Mouse (Mus musculus) forebrain, embryonic 10.5 days (tissue): Measurements from ENCODE around the gene Cep104. TPM values are rescaled to one million over a fixed set of nuclear protein-coding genes. Genes with fewer than 3 reads are reported as not detected.
A peak's percentile ranks its signal among the peaks of the same experiment; 100 is the strongest.

Experiments used
- DNase-seq: peaks from one replicate; pipeline ENCODE4 v3.0.0-alpha.2; 2017; ENCODE audit warnings: low spot score; ENCODE audit errors: extremely low spot score
- H3K27ac ChIP-seq: fragments of 300-500 bp; sonication (generic); 2 replicates; pipeline ENCODE4 v1.5.1; 2016; ENCODE audit warnings: mild to moderate bottlenecking
- H3K27me3 ChIP-seq: fragments of 300-500 bp; sonication (generic); 2 replicates; pipeline ENCODE4 v1.6.1; 2016; ENCODE audit warnings: mild to moderate bottlenecking; ENCODE audit not compliant: poor library complexity, severe bottlenecking
- H3K36me3 ChIP-seq: fragments of 300-500 bp; sonication (generic); replicated peaks from 2 replicates; pipeline ENCODE4 v1.6.1; 2016; ENCODE audit warnings: mild to moderate bottlenecking, moderate library complexity
- H3K4me1 ChIP-seq: fragments of 300-500 bp; sonication (generic); 2 replicates; pipeline ENCODE4 v1.6.1; 2016
- H3K4me3 ChIP-seq: fragments of 300-500 bp; sonication (generic); 2 replicates; pipeline ENCODE4 v1.5.1; 2016; ENCODE audit warnings: mild to moderate bottlenecking, moderate library complexity
- H3K9me3 ChIP-seq: fragments of 300-500 bp; sonication (generic); 2 replicates; pipeline ENCODE4 v1.6.1; 2016; ENCODE audit warnings: mild to moderate bottlenecking, moderate library complexity
- WGBS: fragments of 180-500 bp; shearing (Covaris S2); methylation state at CpG from one replicate; pipeline ENCODE4 v1.1.7; 2016; 5-methylcytosine and 5-hydroxymethylcytosine counted together
- polyA plus RNA-seq: library from polyadenylated mRNA; unstranded; fragments of >200 nt; fragmentation: Nextera tagmentation; extraction: Ambion mirVana; gene quantifications from 2 replicates; pipeline ENCODE4 v1.2.1, GENCODE M21; 2016

Cep104 gene
- polyA plus RNA-seq, 1 experiment from 2014 or later, result 22.0 TPM

DNA sequence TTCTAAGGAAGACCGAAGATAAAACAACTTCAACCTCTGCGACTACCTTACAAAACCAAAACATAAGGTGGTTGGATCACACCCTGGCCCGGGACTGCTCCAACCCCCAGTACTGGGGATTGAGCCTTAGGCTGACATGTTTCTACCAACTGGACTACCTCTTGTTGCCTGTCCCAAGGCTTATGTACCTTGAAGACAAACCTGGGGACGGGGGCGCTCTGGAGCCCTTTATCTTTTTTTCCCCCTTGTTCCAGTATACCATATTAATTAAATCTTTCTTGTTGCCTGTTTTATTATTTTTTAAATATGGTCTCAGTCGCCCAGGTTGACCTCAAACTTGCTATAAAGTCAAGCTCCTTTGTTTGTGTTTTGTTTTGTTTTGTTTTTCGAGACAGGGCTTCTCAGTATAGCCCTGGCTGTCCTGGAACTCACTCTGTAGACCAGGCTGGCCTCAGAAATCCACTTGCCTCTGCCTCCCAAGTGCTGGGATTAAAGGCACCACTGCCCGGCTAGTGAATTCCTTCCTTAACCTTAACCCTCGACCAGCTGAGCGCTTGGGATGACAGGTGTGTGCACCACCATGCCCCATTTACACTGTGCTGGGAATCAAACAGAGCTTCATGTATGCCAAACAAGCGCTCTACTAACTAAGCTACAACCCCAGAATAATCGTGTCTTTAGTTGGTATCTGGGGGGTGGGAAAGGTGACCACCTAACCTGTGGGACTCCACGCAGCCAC is 36.1 kb downstream of the Cep104 start:
- DNase-seq, result no peak
- WGBS, result 26% methylated on average over 13 of the region's 13 CpGs
- Histone ChIP-seq H3K27me3 (no peaks in the 10 kb centered on the region), H3K9me3 (no peaks in the 10 kb centered on the region), H3K36me3 (peaks cover 42% of the 10 kb centered on the region), H3K27ac (peak overlapping the region; percentile 92), H3K4me1 (peaks cover 29% of the 10 kb centered on the region), H3K4me3 (peak overlapping the region; percentile 100)

DNA sequence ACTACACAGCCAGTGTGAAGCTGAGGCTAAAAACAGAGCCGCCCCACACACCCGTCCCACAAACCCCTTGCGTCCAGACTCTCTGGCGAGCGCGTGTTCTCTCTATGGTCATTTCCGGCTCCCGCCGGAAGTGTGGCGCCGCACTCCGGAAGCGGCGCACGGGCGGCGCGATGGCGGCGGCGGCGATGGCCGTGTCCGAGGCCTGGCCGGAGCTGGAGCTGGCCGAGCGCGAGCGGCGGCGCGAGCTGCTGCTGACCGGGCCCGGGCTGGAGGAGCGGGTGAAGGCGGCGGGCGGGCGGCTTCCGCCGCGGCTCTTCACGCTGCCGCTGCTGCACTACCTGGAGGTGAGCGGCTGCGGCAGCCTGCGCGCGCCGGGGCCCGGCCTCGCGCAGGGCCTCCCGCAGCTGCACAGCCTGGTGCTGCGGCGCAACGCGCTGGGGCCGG is 36.7 kb downstream of the Cep104 start, which contains the start of gene Lrrc47:
Gene Lrrc47 (plus strand): TSS at position 86 of the 444 bp plus-strand sequence.
- no peaks in the 10 kb centered on the region for H3K9me3 ChIP-seq
- H3K36me3 ChIP-seq, result peaks cover 42% of the 10 kb centered on the region
- peak within 1 kb of the TSS; percentile 92 for H3K27ac ChIP-seq
- no peaks in the 10 kb centered on the region for H3K27me3 ChIP-seq
- H3K4me3 ChIP-seq, result peak within 1 kb of the TSS; percentile 100
- peak; percentile 87 for DNase-seq
- peaks cover 29% of the 10 kb centered on the region for H3K4me1 ChIP-seq
- under 1% methylated on average over 59 of the region's 59 CpGs for WGBS

DNA sequence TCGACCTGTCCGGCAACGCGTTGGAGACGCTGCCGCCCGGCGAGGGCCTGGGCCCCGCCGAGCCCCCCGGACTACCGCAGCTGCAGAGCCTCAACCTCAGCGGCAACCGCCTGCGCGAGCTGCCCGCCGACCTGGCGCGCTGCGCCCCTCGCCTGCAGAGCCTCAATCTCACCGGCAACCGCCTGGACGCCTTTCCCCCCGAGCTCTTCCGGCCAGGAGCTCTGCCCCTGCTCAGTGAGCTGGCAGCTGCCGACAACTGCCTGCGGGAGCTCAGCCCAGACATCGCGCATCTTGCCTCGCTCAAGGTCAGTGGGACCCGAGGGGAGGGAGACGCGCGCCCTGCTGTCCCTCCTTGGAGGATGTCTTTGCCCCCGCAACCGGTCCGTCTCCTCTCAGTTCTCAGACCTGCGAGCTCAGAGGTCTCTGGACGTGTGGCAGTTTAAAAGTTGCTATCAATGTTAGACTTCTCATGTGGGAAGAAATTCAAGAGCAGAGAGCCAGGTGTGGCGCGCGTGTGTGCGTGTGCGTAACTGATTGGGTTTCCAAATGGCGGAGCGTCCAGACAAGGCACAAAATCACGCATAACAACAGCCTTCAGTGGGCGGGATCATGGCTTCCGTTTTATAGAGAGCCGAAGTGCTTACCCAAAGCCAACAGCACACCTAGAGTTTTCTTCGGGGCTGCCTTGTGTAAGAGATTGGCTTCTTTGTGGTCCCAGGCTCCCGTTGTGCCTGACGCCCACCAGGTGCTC is 37.3 kb downstream of the Cep104 start:
- H3K36me3 ChIP-seq, result peaks cover 42% of the 10 kb centered on the region
- DNase-seq, result peak; percentile 21
- WGBS, result 4% methylated on average over 55 of the region's 55 CpGs
- peak overlapping the region; percentile 92 for H3K27ac ChIP-seq
- H3K27me3 ChIP-seq, result no peaks in the 10 kb centered on the region
- H3K9me3 ChIP-seq, result no peaks in the 10 kb centered on the region
- H3K4me1 ChIP-seq, result peaks cover 29% of the 10 kb centered on the region
- H3K4me3 ChIP-seq, result peak overlapping the region; percentile 100

- H3K4me3 ChIP-seq, result no peak overlapping the region
- no peaks in the 10 kb centered on the region for H3K9me3 ChIP-seq
- no peak overlapping the region for H3K27ac ChIP-seq
- WGBS, result 93% methylated on average over 11 of the region's 11 CpGs
- no peak for DNase-seq
- peaks cover 29% of the 10 kb centered on the region for H3K4me1 ChIP-seq
- H3K27me3 ChIP-seq, result no peaks in the 10 kb centered on the region
- peaks cover 72% of the 10 kb centered on the region for H3K36me3 ChIP-seq
Measured at GRCm38 (mm10) chr4:154015476-154015875, 40.5 kb downstream of the Cep104 start.

DNA sequence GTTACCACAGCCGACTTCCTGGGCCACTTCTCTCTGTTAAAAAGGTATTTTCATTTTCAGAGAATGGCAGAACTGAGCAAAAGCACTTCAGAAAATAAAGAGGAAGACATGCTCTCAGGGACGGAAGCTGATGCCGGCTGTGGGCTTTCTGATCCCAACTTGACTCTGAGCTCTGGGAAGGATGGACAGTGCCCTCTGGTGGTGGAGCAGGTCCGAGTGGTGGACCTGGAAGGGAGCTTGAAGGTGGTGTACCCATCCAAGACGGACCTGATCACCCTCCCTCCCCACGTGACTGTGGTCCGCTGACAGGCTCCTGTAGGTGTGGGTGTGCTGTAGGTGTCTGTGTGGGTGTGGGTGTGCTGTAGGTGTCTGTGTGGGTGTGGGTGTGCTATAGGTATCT is 44.6 kb downstream of the Cep104 start:
- 79% methylated on average over 7 of the region's 7 CpGs for WGBS
- DNase-seq, result peak; percentile 26
- peaks cover 11% of the 10 kb centered on the region for H3K4me1 ChIP-seq
- H3K36me3 ChIP-seq, result peaks cover 84% of the 10 kb centered on the region
- H3K27me3 ChIP-seq, result peaks cover 12% of the 10 kb centered on the region
- no peaks in the 10 kb centered on the region for H3K9me3 ChIP-seq
- H3K4me3 ChIP-seq, result no peak overlapping the region
- H3K27ac ChIP-seq, result no peak overlapping the region

- 90% methylated on average over 9 of the region's 9 CpGs for WGBS
- Histone ChIP-seq H3K36me3 (peaks cover 65% of the 10 kb centered on the region), H3K4me1 (peaks cover 29% of the 10 kb centered on the region)
Measured at GRCm38 (mm10) chr4:154021432-154021831, 46.4 kb downstream of the Cep104 start.

DNA sequence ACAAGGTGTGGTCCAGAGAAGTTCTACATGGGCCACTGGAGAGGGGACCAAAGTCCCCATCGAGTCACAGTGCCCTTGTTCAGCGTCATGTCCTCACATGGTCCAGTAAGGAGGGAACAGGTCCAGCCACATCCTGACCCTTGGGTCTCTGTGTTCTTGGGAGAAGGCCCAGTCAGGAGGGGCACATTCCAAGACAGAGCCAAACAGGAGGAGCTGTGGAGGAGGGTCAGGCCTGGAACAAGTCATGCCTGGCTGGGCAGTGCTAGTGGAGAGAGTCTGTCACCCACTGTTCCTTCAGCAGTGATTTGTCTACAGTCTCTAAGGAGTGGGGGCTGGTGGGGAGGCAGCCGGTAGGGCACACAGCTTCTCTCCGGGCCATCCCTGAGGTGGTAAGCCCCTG is 47.4 kb downstream of the Cep104 start:
- 82% methylated on average over 4 of the region's 4 CpGs for WGBS
- Histone ChIP-seq H3K27me3 (peaks cover 41% of the 10 kb centered on the region), H3K9me3 (no peaks in the 10 kb centered on the region), H3K4me1 (peaks cover 32% of the 10 kb centered on the region), H3K4me3 (0 out of 2 replicates have a peak overlapping the region, but pooled peaks have one; percentile 1), H3K27ac (0 out of 2 replicates have a peak overlapping the region, but pooled peaks have one; percentile 25), H3K36me3 (peaks cover 56% of the 10 kb centered on the region)
- no peak for DNase-seq

More at GRCm38 (mm10) chr4:154021432-154021831, 46.4 kb downstream of the Cep104 start:
- H3K4me3 ChIP-seq, result no peak overlapping the region
- peaks cover 31% of the 10 kb centered on the region for H3K27me3 ChIP-seq
- no peak overlapping the region for H3K27ac ChIP-seq
- DNase-seq, result no peak
- no peaks in the 10 kb centered on the region for H3K9me3 ChIP-seq

DNA sequence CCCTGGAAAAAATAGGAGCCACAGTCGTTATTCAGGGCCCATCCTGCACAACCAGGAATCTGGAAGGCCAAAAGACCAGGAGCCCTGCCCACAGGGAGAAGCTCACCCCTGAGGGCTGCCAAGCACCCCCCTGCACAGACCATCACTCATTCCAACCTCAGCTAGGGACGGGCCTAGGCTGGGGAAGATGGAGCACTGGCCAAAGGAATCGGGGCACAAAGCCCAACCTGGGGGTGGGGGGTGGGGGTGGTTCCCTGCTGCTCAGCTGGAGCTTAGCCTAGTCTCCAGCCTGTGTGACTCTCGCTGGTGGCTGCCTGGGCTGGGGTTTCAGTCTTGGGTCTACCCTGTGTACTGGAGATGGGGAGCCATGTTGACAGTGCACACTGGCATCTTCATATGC is 47.9 kb downstream of the Cep104 start:
- peaks cover 51% of the 10 kb centered on the region for H3K36me3 ChIP-seq
- DNase-seq, result no peak
- WGBS, result 45% methylated on average over 4 of the region's 4 CpGs
- H3K4me1 ChIP-seq, result peaks cover 32% of the 10 kb centered on the region
- H3K27ac ChIP-seq, result peak overlapping the region; percentile 25; the same call in 1 of the 2 replicates
- H3K4me3 ChIP-seq, result 0 out of 2 replicates have a peak overlapping the region, but pooled peaks have one; percentile 1
- H3K27me3 ChIP-seq, result peaks cover 45% of the 10 kb centered on the region
- H3K9me3 ChIP-seq, result no peaks in the 10 kb centered on the region

- WGBS, result 34% methylated on average over 8 of the region's 8 CpGs
Measured at GRCm38 (mm10) chr4:154023754-154024601, 49.0 kb downstream of the Cep104 start.

GRCm38 (mm10) chr4:154024729-154025521 is 49.9 kb downstream of the Cep104 start:
- no peaks in the 10 kb centered on the region for H3K9me3 ChIP-seq
- peak overlapping the region; percentile 53 for H3K4me3 ChIP-seq
- H3K36me3 ChIP-seq, result peaks cover 30% of the 10 kb centered on the region
- 38% methylated on average over 17 of the region's 17 CpGs for WGBS
- H3K27me3 ChIP-seq, result peaks cover 45% of the 10 kb centered on the region
- H3K27ac ChIP-seq, result peak overlapping the region; percentile 78
- DNase-seq, result no peak
- H3K4me1 ChIP-seq, result peaks cover 32% of the 10 kb centered on the region

More at GRCm38 (mm10) chr4:154023754-154024601, 49.0 kb downstream of the Cep104 start:
- no peak overlapping the region; the same call in 1 of the 2 replicates for H3K27ac ChIP-seq
- 0 out of 2 replicates have a peak overlapping the region, but pooled peaks have one; percentile 53 for H3K4me3 ChIP-seq
- H3K36me3 ChIP-seq, result peaks cover 40% of the 10 kb centered on the region
- peaks cover 32% of the 10 kb centered on the region for H3K4me1 ChIP-seq
- H3K9me3 ChIP-seq, result no peaks in the 10 kb centered on the region
- DNase-seq, result peak; percentile 25
- peaks cover 45% of the 10 kb centered on the region for H3K27me3 ChIP-seq

GRCm38 (mm10) chr4:154025641-154026440 is 50.8 kb downstream of the Cep104 start, which contains the start of gene Smim1:
TSS of gene Smim1 (minus strand) at chr4:154026230.
- DNase-seq, result peak; percentile 61
- Histone ChIP-seq H3K27me3 (peaks cover 45% of the 10 kb centered on the region), H3K27ac (peak within 1 kb of the TSS; percentile 78), H3K36me3 (peaks cover 21% of the 10 kb centered on the region), H3K4me1 (peaks cover 32% of the 10 kb centered on the region), H3K9me3 (no peaks in the 10 kb centered on the region), H3K4me3 (peak within 1 kb of the TSS; percentile 53)
- 2% methylated on average over 33 of the region's 33 CpGs for WGBS
